Mouse (Mus musculus) forebrain, embryonic 16.5 days (tissue): ENCODE data around the gene Marveld3. TPM values are rescaled to one million over a fixed set of nuclear protein-coding genes. Genes with fewer than 3 reads are reported as not detected.

ENCODE experiments used
- ATAC-seq: fragments of 200-750 bp; cut with Nextera tagmentation; 2 replicates; pipeline ENCODE4 v1.8.0; 2017; ENCODE audit warnings: mild to moderate bottlenecking, moderate library complexity
- H3K27ac ChIP-seq: fragments of 300-500 bp; sonication (generic); 2 replicates; pipeline ENCODE4 v1.5.1; 2014; ENCODE audit warnings: low read length, control low read depth
- H3K27me3 ChIP-seq: fragments of 300-500 bp; sonication (generic); replicated peaks from 2 replicates; pipeline ENCODE4 v1.6.1; 2014; ENCODE audit warnings: low read length; ENCODE audit not compliant: control insufficient read depth, insufficient read depth
- H3K36me3 ChIP-seq: fragments of 300-500 bp; sonication (generic); 2 replicates; pipeline ENCODE4 v1.6.1; 2014; ENCODE audit not compliant: control insufficient read depth, insufficient read depth
- H3K4me1 ChIP-seq: fragments of 300-500 bp; sonication (generic); replicated peaks from 2 replicates; pipeline ENCODE4 v1.6.1; 2014; ENCODE audit warnings: low read length; ENCODE audit not compliant: control insufficient read depth, insufficient read depth
- H3K4me2 ChIP-seq: fragments of 300-500 bp; sonication (generic); 2 replicates; pipeline ENCODE4 v1.6.1; 2014; ENCODE audit warnings: mild to moderate bottlenecking, low read length, control low read depth
- H3K4me3 ChIP-seq: fragments of 300-500 bp; sonication (generic); replicated peaks from 2 replicates; pipeline ENCODE4 v1.5.1; 2014; ENCODE audit warnings: mild to moderate bottlenecking, low read length, control low read depth
- H3K9ac ChIP-seq: fragments of 300-500 bp; sonication (generic); replicated peaks from 2 replicates; pipeline ENCODE4 v1.6.1; 2014; ENCODE audit warnings: low read depth, low read length, control low read depth
- H3K9me3 ChIP-seq: fragments of 300-500 bp; sonication (generic); 2 replicates; pipeline ENCODE4 v1.6.1; 2016; ENCODE audit warnings: low read length; ENCODE audit not compliant: control insufficient read depth
- WGBS: fragments of 180-500 bp; shearing (Covaris S2); extraction: QIAGEN DNeasy Blood & Tissue Kit; methylation state at CpG from one replicate; pipeline ENCODE4 v1.1.7; 2014; 5-methylcytosine and 5-hydroxymethylcytosine counted together
- polyA plus RNA-seq: library from polyadenylated mRNA; unstranded; fragments of >200 nt; fragmentation: Nextera tagmentation; extraction: Ambion mirVana; gene quantifications from 2 replicates; pipeline ENCODE4 v1.2.1, GENCODE M21; 2015

Gene Marveld3
- polyA plus RNA-seq = 1.1 and 2.4 TPM in 2 replicates

DNA sequence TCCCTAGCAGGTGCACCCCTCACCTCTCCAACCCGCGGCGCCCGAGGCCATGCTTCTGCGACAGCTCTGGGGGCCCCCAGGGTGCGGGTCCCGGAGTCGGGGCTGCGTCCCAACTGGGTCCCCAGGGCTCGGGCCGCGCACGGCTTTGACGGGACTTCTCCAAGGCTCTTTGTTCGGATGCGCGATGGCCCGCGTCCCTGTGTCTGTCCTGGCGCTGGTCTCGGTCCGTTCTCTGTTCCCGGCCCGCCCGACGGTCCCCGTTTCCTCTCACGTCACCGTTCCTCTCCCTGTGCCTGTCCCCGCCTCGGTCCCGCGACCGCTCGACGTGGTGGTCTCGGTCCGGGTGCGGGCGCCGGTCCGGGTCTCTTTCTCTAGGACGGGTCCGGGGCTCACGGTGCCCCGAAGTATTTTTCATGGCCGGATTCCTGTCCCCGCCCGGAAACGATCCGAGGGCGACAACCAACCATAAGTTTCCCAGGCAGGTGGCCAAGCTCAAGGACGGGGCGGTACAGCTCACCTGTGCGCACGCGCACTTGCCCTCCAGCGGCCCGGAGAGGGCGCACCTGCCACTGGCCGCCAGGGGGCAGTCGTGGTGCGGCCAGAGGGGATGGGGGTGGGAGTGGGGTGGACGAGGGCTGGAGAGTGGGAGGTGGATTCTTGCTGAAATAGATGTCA lies at the start of gene Marveld3:
Marveld3 (minus strand) TSS at position 511 of the 675 bp plus-strand sequence.
- 1% methylated on average over 62 of the region's 64 CpGs for WGBS
- Histone ChIP-seq H3K36me3 (no peaks in the 10 kb centered on the region), H3K9ac (peak within 1 kb of the TSS; percentile 45), H3K27me3 (peaks cover 10% of the 10 kb centered on the region), H3K27ac (no peak within 1 kb of the TSS), H3K4me3 (peak within 1 kb of the TSS; percentile 47), H3K9me3 (no peaks in the 10 kb centered on the region), H3K4me1 (peaks cover 14% of the 10 kb centered on the region), H3K4me2 (peak within 1 kb of the TSS; percentile 73)
- 0 out of 2 replicates have a peak, but pooled peaks have one; percentile 28 for ATAC-seq

DNA sequence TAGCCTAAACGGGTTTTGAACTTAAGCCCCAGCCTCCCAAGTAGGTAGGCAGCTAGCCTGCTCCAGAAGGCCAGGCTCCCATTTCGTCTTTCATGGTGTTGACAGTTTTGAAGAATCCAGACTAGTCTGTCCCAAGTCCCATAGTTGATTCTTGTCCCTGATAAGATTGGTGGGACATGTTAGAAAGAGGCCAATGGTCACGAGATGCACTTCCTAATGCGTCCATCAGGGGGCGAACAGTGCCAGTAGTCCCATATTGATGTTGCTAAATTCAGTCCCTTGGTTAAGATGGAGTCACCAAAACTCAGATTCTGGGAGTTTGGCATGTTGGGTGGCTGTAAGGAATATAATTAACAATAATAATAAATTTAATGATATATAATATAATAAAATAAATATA lies 48.9 kb upstream of the Marveld3 start:
- H3K9me3 ChIP-seq = no peaks in the 10 kb centered on the region
- no peak overlapping the region for H3K4me3 ChIP-seq
- H3K4me2 ChIP-seq = no peak overlapping the region
- no peak for ATAC-seq
- no peaks in the 10 kb centered on the region for H3K36me3 ChIP-seq
- 39% methylated on average over 5 of the region's 5 CpGs for WGBS
- H3K27ac ChIP-seq = no peak overlapping the region
- peaks cover 8% of the 10 kb centered on the region; the same call in 1 of the 2 replicates for H3K4me1 ChIP-seq
- H3K27me3 ChIP-seq = no peaks in the 10 kb centered on the region
- no peak overlapping the region for H3K9ac ChIP-seq

DNA sequence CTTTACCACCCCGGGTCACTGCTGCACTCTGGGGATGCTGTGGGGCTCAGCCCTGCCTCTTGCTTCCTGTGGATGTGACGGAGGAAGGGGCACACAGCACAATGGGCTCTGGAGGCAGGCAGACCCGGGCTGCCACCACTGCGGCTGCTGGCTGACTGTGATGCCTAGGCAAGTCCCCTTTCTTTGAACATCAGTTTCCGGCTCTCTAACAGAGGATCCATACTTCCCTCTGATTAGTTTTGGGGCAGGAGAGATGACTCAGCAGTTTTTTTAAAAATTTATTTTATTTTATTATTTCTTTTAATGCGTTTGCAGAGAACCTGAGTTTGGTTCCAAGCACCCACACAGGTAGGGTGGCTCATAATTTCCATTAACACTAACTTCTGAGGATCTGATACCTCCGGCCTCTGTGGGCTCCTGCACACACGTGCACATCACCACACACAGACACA lies 47.0 kb upstream of the Marveld3 start:
- no peak overlapping the region for H3K4me3 ChIP-seq
- 65% methylated on average over 8 of the region's 8 CpGs for WGBS
- peaks cover 8% of the 10 kb centered on the region; the same call in 1 of the 2 replicates for H3K4me1 ChIP-seq
- H3K27ac ChIP-seq = no peak overlapping the region
- no peak overlapping the region for H3K4me2 ChIP-seq
- no peak for ATAC-seq
- H3K27me3 ChIP-seq = no peaks in the 10 kb centered on the region
- no peaks in the 10 kb centered on the region for H3K9me3 ChIP-seq
- H3K36me3 ChIP-seq = no peaks in the 10 kb centered on the region
- H3K9ac ChIP-seq = no peak overlapping the region

DNA sequence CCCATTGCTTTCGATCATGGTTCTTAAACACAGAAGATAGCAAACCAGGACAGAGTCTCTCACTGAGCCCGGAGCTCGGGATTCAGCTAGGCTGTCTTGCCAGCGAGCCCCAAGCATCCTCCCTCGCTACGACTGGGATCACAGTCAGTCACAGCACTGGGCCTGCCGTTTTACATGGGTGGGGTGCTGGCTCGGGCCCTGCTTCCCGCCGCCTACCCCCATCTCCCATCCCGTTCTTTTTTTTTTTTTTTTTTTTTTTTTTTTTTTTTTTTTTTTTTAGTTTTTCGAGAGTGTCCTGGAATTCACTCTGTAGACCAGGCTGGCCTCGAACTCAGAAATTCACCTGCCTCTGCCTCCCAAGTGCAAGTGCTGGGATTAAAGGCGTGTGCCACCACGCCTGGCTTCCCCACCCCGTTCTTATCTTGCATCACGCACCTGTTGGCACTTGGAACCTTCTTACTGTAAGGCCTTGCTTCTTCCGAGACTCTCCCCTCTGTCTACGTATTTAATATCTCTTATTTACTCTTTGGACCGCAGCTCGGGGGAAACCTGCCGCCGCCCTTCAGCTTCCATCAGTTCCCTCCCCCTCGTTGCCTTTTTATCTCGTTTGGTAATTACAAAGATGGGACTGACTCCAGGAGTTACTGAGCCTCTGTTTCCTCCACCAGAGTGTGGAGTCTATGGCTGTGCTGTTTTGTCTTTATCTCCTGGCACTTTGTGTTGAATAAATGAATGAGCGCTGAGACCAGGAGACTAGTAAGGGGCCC lies 46.4 kb upstream of the Marveld3 start:
- Histone ChIP-seq H3K27me3 (no peaks in the 10 kb centered on the region), H3K4me3 (no peak overlapping the region), H3K4me2 (no peak overlapping the region), H3K9me3 (no peaks in the 10 kb centered on the region), H3K9ac (no peak overlapping the region), H3K4me1 (peaks cover 8% of the 10 kb centered on the region; the same call in 1 of the 2 replicates), H3K36me3 (no peaks in the 10 kb centered on the region), H3K27ac (no peak overlapping the region)
- ATAC-seq = no peak
- 85% methylated on average over 26 of the region's 26 CpGs for WGBS

DNA sequence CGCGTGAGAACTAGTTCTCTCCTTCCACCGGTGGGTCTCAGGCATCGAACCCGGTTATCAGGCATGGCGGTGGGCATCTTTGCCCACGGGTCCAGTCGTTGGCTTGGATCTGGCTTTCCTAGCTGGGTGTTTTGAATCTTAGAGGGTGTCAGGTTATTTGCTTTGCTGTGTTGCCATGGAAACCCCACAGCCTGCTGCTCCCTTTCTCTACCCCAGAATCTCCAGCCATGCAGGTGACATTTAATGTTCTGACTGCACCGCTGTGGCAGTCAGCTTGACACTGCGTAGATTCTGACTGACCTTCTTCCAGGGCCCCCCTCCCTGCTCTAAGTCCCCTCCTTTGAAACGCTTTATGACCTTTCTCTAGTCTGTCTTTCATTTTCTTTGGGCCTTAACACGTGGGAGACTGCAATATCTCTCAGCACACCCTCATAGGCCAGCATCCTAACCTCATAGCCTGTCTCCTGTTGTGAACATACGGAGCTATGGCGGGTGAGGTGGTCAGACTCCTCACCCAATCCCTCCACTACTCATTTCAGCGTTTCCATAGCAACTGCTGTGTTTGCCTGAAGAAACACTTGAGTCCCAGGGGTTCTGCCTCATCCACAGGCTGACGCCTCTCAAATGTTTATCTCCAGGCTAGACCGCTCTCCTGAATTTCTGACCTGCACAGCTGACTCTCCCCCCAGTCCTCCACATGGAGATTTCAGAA lies 44.5 kb upstream of the Marveld3 start:
- peaks cover 8% of the 10 kb centered on the region; the same call in 1 of the 2 replicates for H3K4me1 ChIP-seq
- H3K27me3 ChIP-seq = no peaks in the 10 kb centered on the region
- 57% methylated on average over 17 of the region's 17 CpGs for WGBS
- H3K4me2 ChIP-seq = no peak overlapping the region
- H3K9me3 ChIP-seq = no peaks in the 10 kb centered on the region
- no peak overlapping the region for H3K4me3 ChIP-seq
- peak overlapping the region; percentile 29; the same call in 1 of the 2 replicates for H3K27ac ChIP-seq
- H3K36me3 ChIP-seq = no peaks in the 10 kb centered on the region
- peak; percentile 58 for ATAC-seq
- no peak overlapping the region for H3K9ac ChIP-seq

DNA sequence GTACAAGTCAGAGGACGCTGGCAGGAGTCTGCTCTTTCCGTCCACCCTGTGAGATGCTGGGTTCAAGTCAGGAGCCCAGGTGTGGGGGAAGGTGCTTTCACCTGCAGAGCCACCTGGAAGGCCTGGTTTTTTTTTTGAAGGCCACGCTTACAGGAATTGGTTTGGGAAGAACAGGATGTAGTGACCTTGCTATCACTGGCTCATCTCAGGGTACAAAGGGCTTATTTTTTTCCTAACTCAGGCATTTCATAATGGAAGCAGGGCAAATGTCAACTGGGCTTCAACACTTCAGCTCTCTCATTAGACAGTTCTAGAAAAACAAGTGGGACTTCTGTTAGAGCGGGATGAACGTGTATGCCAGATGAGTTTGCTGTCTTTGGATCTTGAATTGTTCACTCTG lies 42.3 kb upstream of the Marveld3 start:
- no peaks in the 10 kb centered on the region for H3K9me3 ChIP-seq
- no peaks in the 10 kb centered on the region for H3K27me3 ChIP-seq
- H3K9ac ChIP-seq = no peak overlapping the region
- ATAC-seq = no peak
- no peak overlapping the region for H3K4me3 ChIP-seq
- 80% methylated on average over 5 of the region's 5 CpGs for WGBS
- H3K27ac ChIP-seq = no peak overlapping the region
- no peak overlapping the region for H3K4me2 ChIP-seq
- H3K36me3 ChIP-seq = no peaks in the 10 kb centered on the region
- H3K4me1 ChIP-seq = peaks cover 8% of the 10 kb centered on the region; the same call in 1 of the 2 replicates

DNA sequence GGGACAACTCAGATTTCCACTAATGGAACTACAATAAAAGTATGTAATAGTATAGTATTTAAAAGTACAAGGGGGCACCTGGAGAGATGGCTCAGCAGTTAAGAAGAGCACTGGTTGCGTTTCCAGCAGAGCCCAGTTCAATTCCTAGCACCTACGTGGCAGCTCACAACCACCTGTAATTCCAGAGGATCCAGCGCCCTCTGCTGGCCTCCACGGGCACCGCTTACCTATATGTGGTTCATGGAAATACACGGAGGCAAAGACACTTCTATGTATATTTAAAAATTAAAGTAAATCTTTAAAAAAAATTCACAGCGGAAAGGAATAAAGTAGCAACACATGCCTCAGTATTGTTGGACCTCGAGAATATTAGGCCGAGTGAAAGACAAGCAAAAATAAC lies 41.0 kb upstream of the Marveld3 start:
- Histone ChIP-seq H3K9me3 (no peaks in the 10 kb centered on the region), H3K27me3 (no peaks in the 10 kb centered on the region), H3K4me1 (peaks cover 8% of the 10 kb centered on the region; the same call in 1 of the 2 replicates), H3K9ac (no peak overlapping the region), H3K4me2 (no peak overlapping the region), H3K36me3 (no peaks in the 10 kb centered on the region), H3K27ac (no peak overlapping the region), H3K4me3 (no peak overlapping the region)
- no peak for ATAC-seq
- WGBS = 37% methylated on average over 9 of the region's 9 CpGs

DNA sequence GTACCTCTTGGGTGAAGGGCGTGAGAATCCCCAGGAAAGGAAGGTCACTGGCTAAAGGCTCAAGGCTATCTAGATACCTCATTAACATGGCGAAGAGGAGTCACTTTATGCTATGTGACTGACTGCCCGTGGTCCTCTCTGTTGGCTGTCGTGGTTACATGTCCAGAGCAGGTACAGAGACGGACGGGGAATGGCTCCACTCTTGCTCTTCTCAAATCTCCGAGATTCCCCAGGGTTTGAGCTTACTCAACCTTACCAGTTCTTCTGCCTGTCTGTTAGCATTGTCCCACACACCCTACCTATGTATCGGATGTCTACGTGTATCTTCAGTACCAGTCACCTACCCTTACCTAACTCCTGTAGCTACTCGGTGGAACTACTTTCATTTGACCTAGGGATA lies 38.0 kb upstream of the Marveld3 start:
- no peak overlapping the region for H3K9ac ChIP-seq
- no peak for ATAC-seq

DNA sequence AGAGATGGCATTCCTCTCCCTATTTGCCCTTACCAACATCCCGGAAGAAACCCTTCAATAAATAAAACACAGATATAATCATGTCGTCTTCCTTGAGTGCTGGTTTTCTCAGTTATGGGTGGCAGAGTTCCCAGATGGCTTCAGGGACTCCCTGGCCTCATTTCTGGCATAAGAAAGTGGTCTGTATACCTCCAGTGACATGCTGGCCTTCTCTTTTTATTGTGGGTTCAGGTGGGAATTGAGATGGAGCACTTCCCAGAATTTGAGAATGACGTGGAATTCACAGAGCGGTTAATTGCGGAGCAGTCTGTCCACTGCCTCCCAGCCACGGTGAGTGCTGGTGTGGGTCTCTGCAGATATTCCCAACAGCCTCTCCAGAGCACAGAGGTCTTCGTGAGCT lies 36.1 kb upstream of the Marveld3 start:
- H3K9me3 ChIP-seq = no peaks in the 10 kb centered on the region
- no peak overlapping the region for H3K4me2 ChIP-seq
- 73% methylated on average over 7 of the region's 7 CpGs for WGBS
- H3K9ac ChIP-seq = no peak overlapping the region
- H3K4me3 ChIP-seq = no peak overlapping the region
- H3K27me3 ChIP-seq = no peaks in the 10 kb centered on the region; the same call in 1 of the 2 replicates
- H3K4me1 ChIP-seq = no peaks in the 10 kb centered on the region
- H3K27ac ChIP-seq = no peak overlapping the region
- ATAC-seq = no peak
- H3K36me3 ChIP-seq = no peaks in the 10 kb centered on the region

More for the DNA sequence above, 38.0 kb upstream of the Marveld3 start:
- 88% methylated on average over 10 of the region's 10 CpGs for WGBS
- no peaks in the 10 kb centered on the region for H3K4me1 ChIP-seq
- no peak overlapping the region for H3K27ac ChIP-seq
- H3K36me3 ChIP-seq = no peaks in the 10 kb centered on the region
- no peak overlapping the region for H3K4me2 ChIP-seq
- no peak overlapping the region for H3K4me3 ChIP-seq
- H3K27me3 ChIP-seq = no peaks in the 10 kb centered on the region
- no peaks in the 10 kb centered on the region for H3K9me3 ChIP-seq
